Mouse (Mus musculus) neural tube, embryonic 12.5 days (tissue): ENCODE results near the gene Rcsd1. TPM values are rescaled to one million over a fixed set of nuclear protein-coding genes. Genes with fewer than 3 reads are reported as not detected.
A peak's percentile ranks its signal among the peaks of the same experiment; 100 is the strongest.

ENCODE experiments used
- ATAC-seq: fragments of 200-750 bp; cut with Nextera tagmentation; 2 replicates; pipeline ENCODE4 v1.8.0; 2017; ENCODE audit warnings: low read depth, mild to moderate bottlenecking, moderate TSS enrichment, moderate library complexity; ENCODE audit not compliant: low FRiP score
- H3K27ac ChIP-seq: fragments of 300-500 bp; sonication (generic); 2 replicates; pipeline ENCODE4 v1.5.1; 2016
- H3K27me3 ChIP-seq: fragments of 300-500 bp; sonication (generic); replicated peaks from 2 replicates; pipeline ENCODE4 v1.6.1; 2016; ENCODE audit warnings: mild to moderate bottlenecking
- H3K36me3 ChIP-seq: fragments of 300-500 bp; sonication (generic); 2 replicates; pipeline ENCODE4 v1.6.1; 2016; ENCODE audit warnings: mild to moderate bottlenecking
- H3K4me1 ChIP-seq: fragments of 300-500 bp; sonication (generic); 2 replicates; pipeline ENCODE4 v1.6.1; 2016
- H3K4me2 ChIP-seq: fragments of 300-500 bp; sonication (generic); replicated peaks from 2 replicates; pipeline ENCODE4 v1.6.1; 2016; ENCODE audit warnings: mild to moderate bottlenecking
- H3K4me3 ChIP-seq: fragments of 300-500 bp; sonication (generic); 2 replicates; pipeline ENCODE4 v1.5.1; 2016
- H3K9ac ChIP-seq: fragments of 300-500 bp; sonication (generic); 2 replicates; pipeline ENCODE4 v1.6.1; 2016; ENCODE audit warnings: mild to moderate bottlenecking
- H3K9me3 ChIP-seq: fragments of 300-500 bp; sonication (generic); 2 replicates; pipeline ENCODE4 v1.6.1; 2016; ENCODE audit warnings: mild to moderate bottlenecking
- WGBS: fragments of 180-500 bp; shearing (Covaris S2); methylation state at CpG from one replicate; pipeline ENCODE4 v1.1.7; 2016; 5-methylcytosine and 5-hydroxymethylcytosine counted together
- polyA plus RNA-seq: library from polyadenylated mRNA; unstranded; fragments of >200 nt; fragmentation: Nextera tagmentation; extraction: Ambion mirVana; gene quantifications from 2 replicates; pipeline ENCODE4 v1.2.1, GENCODE M21; 2016

Rcsd1 gene
- polyA plus RNA-seq, 1 experiment from 2014 or later, result 15.2 TPM

DNA sequence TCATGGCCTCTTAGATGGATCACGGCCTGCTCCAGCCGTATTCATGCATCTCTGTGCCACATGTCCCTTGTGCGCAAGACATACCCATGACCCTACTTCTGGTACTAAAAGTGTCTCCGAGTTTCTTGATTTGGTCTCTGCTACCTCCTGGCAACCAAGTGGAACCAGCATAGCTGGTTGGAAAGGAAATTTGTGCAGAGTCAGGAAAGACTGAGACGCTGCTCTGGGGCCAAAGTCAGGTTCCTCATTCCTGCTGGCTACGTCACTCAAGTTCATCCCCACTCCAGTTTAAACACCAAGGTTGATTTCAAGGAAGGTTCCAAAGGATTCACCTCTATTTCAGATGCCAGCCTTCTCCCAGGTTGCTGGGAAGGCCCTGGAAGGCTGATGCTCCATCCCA is 42.6 kb downstream of the Rcsd1 start:
- 92% methylated on average over 6 of the region's 6 CpGs for WGBS
- H3K36me3 ChIP-seq, result no peaks in the 10 kb centered on the region
- H3K27ac ChIP-seq, result no peak overlapping the region
- ATAC-seq, result no peak
- H3K4me1 ChIP-seq, result peaks cover 14% of the 10 kb centered on the region
- H3K27me3 ChIP-seq, result no peaks in the 10 kb centered on the region
- no peak overlapping the region for H3K4me3 ChIP-seq
- no peaks in the 10 kb centered on the region for H3K9me3 ChIP-seq
- no peak overlapping the region for H3K4me2 ChIP-seq
- H3K9ac ChIP-seq, result no peak overlapping the region

DNA sequence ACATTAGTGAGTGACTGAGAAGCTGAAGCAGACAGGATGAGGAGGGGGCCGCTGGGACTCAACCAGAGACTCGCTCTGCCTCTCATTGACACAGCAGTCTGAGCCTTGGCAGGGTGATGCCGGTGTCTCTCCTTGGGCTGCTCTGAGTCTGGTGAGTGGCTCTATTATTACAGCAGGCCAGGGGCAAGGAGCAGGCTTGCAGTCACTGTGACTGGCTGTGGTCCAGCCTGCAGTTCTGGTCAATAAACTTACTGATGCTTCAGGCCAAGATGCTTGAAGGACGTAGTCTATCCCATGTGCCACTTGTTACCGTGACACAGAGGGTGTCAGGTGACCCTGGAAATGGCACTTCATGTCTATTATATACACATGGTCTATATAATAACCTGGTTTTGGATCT is 43.8 kb downstream of the Rcsd1 start:
- Histone ChIP-seq H3K27ac (no peak overlapping the region), H3K4me3 (no peak overlapping the region), H3K36me3 (no peaks in the 10 kb centered on the region), H3K9me3 (no peaks in the 10 kb centered on the region), H3K4me2 (no peak overlapping the region), H3K27me3 (no peaks in the 10 kb centered on the region), H3K4me1 (peaks cover 14% of the 10 kb centered on the region), H3K9ac (no peak overlapping the region)
- no peak for ATAC-seq
- 77% methylated on average over 5 of the region's 5 CpGs for WGBS

DNA sequence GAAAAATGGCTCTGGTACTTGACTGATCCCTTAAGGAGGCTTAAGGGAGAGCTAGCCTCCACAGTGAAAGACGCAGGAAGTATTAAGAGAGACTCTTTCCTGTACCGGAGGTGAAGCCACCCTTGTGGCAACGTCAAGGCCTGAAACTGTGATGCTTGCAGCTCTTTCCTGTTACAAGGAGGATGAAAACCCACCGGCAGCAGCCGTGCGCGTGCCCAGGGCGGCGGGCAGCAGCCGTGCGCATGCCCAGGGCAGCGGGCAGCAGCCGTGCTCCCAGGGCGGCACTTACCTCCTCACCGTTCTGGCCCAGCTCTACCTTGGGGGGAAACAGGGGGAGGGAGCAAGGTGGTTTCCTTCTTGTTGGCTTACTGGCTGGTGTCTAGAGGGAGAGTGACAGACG is 46.3 kb downstream of the Rcsd1 start:
- Histone ChIP-seq H3K27me3 (no peaks in the 10 kb centered on the region), H3K4me2 (no peak overlapping the region), H3K27ac (no peak overlapping the region), H3K9ac (no peak overlapping the region), H3K4me3 (no peak overlapping the region), H3K9me3 (no peaks in the 10 kb centered on the region), H3K4me1 (peaks cover 14% of the 10 kb centered on the region), H3K36me3 (no peaks in the 10 kb centered on the region)
- ATAC-seq, result no peak
- WGBS, result 76% methylated on average over 16 of the region's 16 CpGs

DNA sequence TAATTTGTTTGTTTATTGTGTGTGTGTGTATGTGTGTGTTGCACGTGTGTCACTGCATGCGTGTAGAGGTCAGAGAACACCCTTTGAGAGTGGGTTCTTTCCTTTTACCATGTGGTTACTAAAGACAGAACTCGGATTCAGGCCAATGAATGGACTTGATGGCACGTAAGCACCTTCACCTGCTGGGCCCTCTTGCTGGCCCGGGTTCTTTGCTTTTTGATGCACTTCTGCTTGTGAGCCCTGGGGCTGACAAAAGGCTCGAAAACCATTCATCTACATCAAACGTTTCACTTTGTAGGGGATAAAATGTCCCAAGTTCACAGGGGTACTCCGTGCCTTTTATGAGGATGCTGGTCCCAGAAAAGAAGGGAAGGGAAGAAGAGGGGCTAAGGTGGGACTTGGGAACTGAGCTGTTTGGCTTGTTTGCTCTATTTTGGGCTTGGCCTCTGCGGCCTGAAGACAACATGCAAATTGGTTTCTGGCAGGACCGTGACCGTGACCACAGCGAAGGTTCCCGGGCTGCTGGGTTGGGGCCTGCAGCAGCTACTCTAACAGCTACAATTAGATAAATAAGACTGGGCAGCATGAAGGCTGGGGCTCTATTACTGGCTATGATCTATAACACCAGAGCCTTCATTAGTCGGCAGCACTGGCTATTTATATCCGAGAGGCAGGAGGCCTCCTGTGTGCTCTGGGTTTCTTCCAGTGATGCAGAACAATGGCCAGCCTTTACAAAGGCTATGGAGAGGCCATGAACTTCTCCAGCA is 46.9 kb downstream of the Rcsd1 start:
- Histone ChIP-seq H3K4me3 (no peak overlapping the region), H3K27me3 (no peaks in the 10 kb centered on the region), H3K36me3 (no peaks in the 10 kb centered on the region), H3K4me1 (peaks cover 14% of the 10 kb centered on the region), H3K9me3 (no peaks in the 10 kb centered on the region), H3K4me2 (no peak overlapping the region), H3K9ac (no peak overlapping the region), H3K27ac (no peak overlapping the region)
- WGBS, result 38% methylated on average over 15 of the region's 15 CpGs
- ATAC-seq, result no peak

DNA sequence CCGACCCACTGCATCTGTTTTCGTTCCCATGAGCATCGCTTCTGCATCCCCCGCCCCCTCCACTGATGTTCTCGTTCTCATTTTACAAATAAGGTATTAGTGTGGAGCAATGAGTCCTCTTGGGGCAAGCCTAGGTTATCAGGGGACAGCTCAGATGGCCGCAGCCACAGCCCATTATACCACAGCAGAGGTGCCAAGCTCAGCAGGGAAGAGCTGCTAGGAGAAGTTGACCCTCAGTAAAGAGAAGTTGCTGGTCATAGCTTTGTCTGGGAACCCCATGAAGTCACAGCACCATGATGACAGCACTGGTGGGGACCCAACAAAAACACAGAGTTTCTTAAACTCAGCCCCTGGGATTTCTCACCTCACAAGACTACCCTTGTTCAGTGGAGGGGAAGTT is 47.8 kb downstream of the Rcsd1 start:
- Histone ChIP-seq H3K9me3 (no peaks in the 10 kb centered on the region), H3K4me2 (no peak overlapping the region), H3K4me1 (peaks cover 14% of the 10 kb centered on the region), H3K27me3 (no peaks in the 10 kb centered on the region), H3K36me3 (no peaks in the 10 kb centered on the region), H3K27ac (no peak overlapping the region), H3K9ac (no peak overlapping the region), H3K4me3 (no peak overlapping the region)
- WGBS, result 83% methylated on average over 6 of the region's 6 CpGs
- ATAC-seq, result no peak

DNA sequence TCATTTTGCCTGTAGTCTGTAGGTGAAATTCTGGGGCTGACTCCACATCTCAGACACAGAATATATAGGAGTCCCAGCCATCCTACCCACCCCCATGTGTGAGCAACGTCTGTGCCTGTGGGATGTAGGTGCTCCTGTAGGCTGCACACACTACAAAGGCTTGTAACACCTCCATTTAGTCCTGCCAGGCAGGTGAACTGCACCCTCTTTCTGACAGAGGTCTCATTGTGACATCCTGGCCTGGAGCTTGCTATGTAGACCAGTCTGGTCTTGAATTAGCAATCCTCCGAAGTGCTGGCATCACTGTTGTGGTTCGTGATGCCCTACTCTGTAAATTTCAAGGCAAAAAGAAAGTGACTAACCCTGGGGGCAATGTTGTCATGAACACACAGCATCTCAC is 48.4 kb downstream of the Rcsd1 start:
- Histone ChIP-seq H3K36me3 (no peaks in the 10 kb centered on the region), H3K4me1 (peaks cover 14% of the 10 kb centered on the region), H3K27me3 (no peaks in the 10 kb centered on the region), H3K27ac (no peak overlapping the region), H3K9me3 (no peaks in the 10 kb centered on the region), H3K9ac (no peak overlapping the region), H3K4me2 (no peak overlapping the region), H3K4me3 (no peak overlapping the region)
- ATAC-seq, result 0 out of 2 replicates have a peak, but pooled peaks have one; percentile 10
- WGBS, result 60% methylated on average over 3 of the region's 3 CpGs

DNA sequence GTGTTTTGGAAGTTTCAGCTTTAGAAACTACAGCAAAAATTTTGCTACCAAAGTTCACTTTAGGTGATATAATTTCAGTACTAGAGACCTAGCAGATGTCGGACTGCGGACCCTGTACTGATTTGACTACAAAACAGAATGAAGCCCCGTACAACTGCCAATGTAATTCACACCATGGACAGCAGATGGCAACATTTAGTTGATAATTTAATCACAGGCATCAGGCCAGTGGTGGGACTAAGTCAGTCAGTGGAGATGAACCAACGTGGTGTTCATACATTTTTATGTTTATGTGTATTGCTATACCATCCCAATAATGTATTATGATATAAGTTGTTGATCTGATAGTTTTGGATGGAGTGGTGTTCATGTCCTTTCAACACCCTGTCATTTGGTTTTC is 48.8 kb downstream of the Rcsd1 start:
- Histone ChIP-seq H3K4me3 (no peak overlapping the region), H3K4me2 (no peak overlapping the region), H3K9me3 (no peaks in the 10 kb centered on the region), H3K36me3 (no peaks in the 10 kb centered on the region), H3K4me1 (peaks cover 14% of the 10 kb centered on the region), H3K9ac (no peak overlapping the region), H3K27me3 (no peaks in the 10 kb centered on the region), H3K27ac (no peak overlapping the region)
- WGBS, result 19% methylated on average over 4 of the region's 4 CpGs
- ATAC-seq, result peak; percentile 34; the same call in 1 of the 2 replicates

DNA sequence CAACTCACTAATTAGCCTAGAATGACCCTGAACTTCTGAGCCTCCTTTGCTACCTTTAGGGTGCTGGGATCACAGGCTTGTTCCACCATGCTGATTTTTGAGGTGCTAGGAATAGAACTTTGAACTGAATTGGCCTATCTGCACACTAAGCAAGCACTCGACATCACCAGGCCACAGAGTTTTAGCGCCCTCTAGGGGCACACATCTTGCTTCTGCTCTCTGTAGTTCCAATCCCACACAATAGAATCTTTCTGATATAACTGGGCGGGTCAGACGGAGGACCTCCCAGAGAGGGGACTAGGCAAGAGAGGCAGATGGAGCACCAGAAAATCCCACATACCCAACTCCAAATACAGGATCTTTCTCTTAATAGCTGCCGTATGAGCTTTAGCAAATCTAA is 51.0 kb downstream of the Rcsd1 start:
- peak; percentile 34; the same call in 1 of the 2 replicates for ATAC-seq
- Histone ChIP-seq H3K9ac (no peak overlapping the region), H3K27me3 (no peaks in the 10 kb centered on the region), H3K9me3 (no peaks in the 10 kb centered on the region), H3K4me1 (peaks cover 11% of the 10 kb centered on the region), H3K36me3 (no peaks in the 10 kb centered on the region), H3K4me3 (no peak overlapping the region), H3K4me2 (no peak overlapping the region), H3K27ac (no peak overlapping the region)
- WGBS, result 29% methylated on average over 5 of the region's 5 CpGs

DNA sequence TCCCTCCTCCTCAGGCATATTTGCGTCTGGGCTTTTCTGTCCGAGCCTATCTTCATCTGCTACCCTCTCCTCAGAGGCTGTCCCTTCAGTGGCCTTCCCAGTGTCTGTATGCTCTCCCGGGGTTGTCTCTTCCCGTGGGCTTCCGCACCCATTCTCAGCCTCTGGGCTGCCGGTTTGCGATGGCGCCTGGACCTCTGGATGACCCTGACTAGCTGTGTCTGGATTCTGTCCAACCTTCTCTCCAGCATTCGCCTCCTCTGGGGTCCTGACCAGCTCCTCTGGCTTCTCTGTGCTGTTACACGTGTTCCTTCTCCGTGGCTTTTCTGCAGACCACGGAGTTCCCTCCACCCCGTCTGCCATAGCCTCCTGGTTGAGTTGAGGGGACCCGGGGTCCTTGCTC is 54.1 kb downstream of the Rcsd1 start:
- Histone ChIP-seq H3K9ac (no peak overlapping the region), H3K9me3 (no peaks in the 10 kb centered on the region), H3K27ac (no peak overlapping the region), H3K27me3 (no peaks in the 10 kb centered on the region), H3K4me1 (no peaks in the 10 kb centered on the region), H3K36me3 (no peaks in the 10 kb centered on the region), H3K4me2 (no peak overlapping the region), H3K4me3 (no peak overlapping the region)
- ATAC-seq, result no peak
- 90% methylated on average over 14 of the region's 14 CpGs for WGBS

DNA sequence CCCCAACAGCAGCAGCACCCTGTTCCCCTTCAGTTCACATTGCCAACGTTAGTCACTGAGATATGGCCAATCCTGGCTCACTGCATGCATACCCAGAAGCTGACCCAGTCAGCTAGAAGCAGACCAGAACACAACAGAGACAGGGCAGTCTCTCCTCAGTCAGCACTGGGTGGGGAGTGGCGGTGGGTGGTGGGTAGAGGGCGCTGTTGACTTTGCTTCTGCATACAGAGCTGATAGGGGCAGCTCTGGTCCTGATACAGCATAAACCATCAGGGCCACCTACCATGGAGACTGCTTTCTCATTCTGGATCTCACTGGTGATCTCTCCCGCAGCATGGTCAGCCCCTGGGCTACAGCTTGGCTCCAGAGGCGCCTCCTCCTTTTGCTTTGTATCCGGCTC is 54.5 kb downstream of the Rcsd1 start:
- Histone ChIP-seq H3K4me2 (no peak overlapping the region), H3K36me3 (no peaks in the 10 kb centered on the region), H3K9ac (no peak overlapping the region), H3K27me3 (no peaks in the 10 kb centered on the region), H3K4me1 (no peaks in the 10 kb centered on the region), H3K4me3 (no peak overlapping the region), H3K9me3 (no peaks in the 10 kb centered on the region), H3K27ac (no peak overlapping the region)
- WGBS, result 76% methylated on average over 6 of the region's 6 CpGs
- no peak for ATAC-seq

DNA sequence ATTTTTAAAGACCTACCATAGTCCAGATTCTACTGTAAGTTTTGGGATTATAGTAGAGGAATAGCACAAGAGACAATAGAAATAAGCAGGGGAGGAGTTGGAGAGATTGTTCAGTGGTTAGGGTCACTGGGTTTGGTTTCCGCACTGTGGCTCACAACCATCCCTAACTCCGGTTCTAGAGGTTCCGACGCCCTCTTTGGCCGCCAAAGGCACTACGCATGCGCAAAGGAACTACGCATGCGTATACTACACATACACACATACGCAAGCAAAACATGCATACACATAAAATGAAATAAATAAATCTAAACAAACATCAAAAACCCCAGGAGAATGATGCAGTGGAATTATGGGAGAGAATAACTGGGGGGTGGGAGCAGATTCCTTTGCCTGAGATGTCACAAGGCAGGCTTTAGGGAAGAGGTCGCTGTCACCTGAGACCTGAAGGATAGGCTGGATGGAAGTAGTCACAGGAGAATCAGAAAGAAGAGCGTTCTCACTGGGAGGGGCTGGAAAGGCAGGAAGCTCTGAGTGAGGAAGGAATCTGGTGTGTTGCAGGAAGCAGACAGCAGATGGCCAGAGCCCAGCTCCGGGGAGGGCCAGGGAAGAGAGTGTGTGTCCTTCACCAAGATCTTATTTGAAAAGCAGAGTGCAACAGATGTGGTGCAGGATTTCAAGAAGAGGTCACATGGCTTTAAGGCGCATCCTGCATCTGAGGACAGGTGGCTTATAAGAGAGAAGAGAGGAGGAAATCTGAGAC is 56.3 kb downstream of the Rcsd1 start:
- Histone ChIP-seq H3K4me1 (no peaks in the 10 kb centered on the region), H3K36me3 (no peaks in the 10 kb centered on the region), H3K4me2 (no peak overlapping the region), H3K9ac (no peak overlapping the region), H3K9me3 (no peaks in the 10 kb centered on the region), H3K27me3 (no peaks in the 10 kb centered on the region), H3K4me3 (no peak overlapping the region), H3K27ac (no peak overlapping the region)
- 85% methylated on average over 14 of the region's 14 CpGs for WGBS
- ATAC-seq, result no peak

DNA sequence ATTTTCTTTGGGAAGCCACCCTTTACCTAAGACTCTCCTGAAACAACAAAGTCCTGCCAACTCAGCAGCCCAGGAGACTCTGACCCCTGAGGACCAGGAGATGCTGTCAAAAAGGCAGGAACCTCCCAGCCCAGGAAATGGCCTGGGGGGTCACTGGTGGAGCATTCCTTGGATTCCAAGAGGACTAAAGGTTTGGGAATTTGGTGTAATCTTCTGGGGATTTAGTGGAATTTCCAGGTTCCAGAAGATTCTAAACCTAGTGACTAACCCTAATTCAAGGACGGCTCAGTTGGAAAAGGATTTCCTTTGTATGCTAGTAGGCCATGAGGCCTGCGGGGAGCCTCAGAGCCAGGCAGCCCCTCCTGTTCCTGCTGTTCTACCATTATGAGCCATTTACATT is 57.0 kb downstream of the Rcsd1 start:
- WGBS, result 83% methylated on average over 2 of the region's 2 CpGs
- H3K27me3 ChIP-seq, result no peaks in the 10 kb centered on the region
- no peak for ATAC-seq
- no peaks in the 10 kb centered on the region for H3K36me3 ChIP-seq
- H3K27ac ChIP-seq, result no peak overlapping the region
- H3K9me3 ChIP-seq, result no peaks in the 10 kb centered on the region
- no peak overlapping the region for H3K4me3 ChIP-seq
- no peak overlapping the region for H3K9ac ChIP-seq
- H3K4me2 ChIP-seq, result no peak overlapping the region
- H3K4me1 ChIP-seq, result no peaks in the 10 kb centered on the region

DNA sequence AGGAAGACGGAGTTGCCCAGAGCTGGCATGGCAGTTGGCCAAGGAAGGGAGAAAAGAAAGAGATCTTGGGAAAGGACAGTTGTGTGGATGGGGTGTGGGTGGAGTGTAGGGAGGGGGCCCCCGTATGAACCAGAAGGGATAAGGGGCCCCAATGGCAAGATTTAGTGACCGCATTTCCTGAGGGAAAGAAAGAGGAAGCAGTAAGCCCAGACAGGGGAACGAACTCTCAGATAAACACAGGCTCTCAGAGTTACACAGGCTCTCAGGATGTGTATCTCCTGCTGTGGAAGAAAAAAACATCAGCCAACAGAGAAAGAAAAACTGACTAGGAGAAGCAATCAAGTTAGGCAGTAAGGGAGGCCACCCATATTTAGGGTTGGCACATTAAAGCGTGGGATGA is 58.4 kb downstream of the Rcsd1 start:
- Histone ChIP-seq H3K4me3 (no peak overlapping the region), H3K9me3 (no peaks in the 10 kb centered on the region), H3K4me1 (no peaks in the 10 kb centered on the region), H3K9ac (no peak overlapping the region), H3K27ac (no peak overlapping the region), H3K4me2 (no peak overlapping the region), H3K27me3 (no peaks in the 10 kb centered on the region), H3K36me3 (no peaks in the 10 kb centered on the region)
- no peak for ATAC-seq
- 70% methylated on average over 5 of the region's 5 CpGs for WGBS
